Mouse (Mus musculus) brown adipose tissue, adult 24 weeks (tissue): Measurements from ENCODE around the gene Ube2z. TPM values are rescaled to one million over a fixed set of nuclear protein-coding genes. Genes with fewer than 3 reads are reported as not detected.

Source experiments
- H3K27ac ChIP-seq: fragments of 200-500 bp; replicated peaks from 2 replicates; pipeline ENCODE4 v1.5.1; 2012; ENCODE audit warnings: low read depth, mild to moderate bottlenecking, low read length
- H3K4me1 ChIP-seq: fragments of 200-500 bp; 2 replicates; pipeline ENCODE4 v1.6.1; 2012; ENCODE audit warnings: low read length, mixed read lengths; ENCODE audit not compliant: control insufficient read depth, insufficient read depth, insufficient read length
- H3K4me3 ChIP-seq: fragments of 200-500 bp; 2 replicates; pipeline ENCODE4 v1.5.1; 2012; ENCODE audit warnings: low read depth, mild to moderate bottlenecking, low read length, moderate library complexity; ENCODE audit not compliant: insufficient read depth
- polyA plus RNA-seq: library from polyadenylated mRNA; stranded (reverse); fragments of >200 nt; gene quantifications from 2 replicates; pipeline ENCODE4 v1.2.4, GENCODE M21; 2012; ENCODE audit not compliant: missing spikeins, insufficient read depth, insufficient read length

Gene Ube2z
- polyA plus RNA-seq, 1 experiment, result 13.7 TPM

DNA sequence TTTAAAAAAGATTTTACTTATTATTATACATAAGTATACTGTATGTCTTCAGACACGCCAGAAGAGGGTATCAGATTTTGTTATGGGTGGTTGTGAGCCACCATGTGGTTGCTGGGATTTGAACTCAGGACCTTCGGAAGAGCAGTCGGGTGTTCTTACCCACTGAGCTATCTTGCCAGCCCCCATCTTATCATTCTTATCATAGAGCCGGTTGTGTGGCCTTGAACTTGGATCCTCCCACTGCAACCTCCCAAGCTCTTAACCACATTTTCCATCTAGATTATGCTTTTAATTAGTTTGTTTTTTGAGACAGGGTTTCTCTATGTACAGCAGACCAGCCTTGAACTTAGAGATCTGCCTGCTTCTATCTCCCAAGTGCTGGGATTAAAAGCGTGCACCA is 27.7 kb downstream of the Ube2z start:
- Histone ChIP-seq H3K27ac (no peak overlapping the region), H3K4me1 (peaks cover 8% of the 10 kb centered on the region; the same call in 1 of the 2 replicates), H3K4me3 (no peak overlapping the region)

DNA sequence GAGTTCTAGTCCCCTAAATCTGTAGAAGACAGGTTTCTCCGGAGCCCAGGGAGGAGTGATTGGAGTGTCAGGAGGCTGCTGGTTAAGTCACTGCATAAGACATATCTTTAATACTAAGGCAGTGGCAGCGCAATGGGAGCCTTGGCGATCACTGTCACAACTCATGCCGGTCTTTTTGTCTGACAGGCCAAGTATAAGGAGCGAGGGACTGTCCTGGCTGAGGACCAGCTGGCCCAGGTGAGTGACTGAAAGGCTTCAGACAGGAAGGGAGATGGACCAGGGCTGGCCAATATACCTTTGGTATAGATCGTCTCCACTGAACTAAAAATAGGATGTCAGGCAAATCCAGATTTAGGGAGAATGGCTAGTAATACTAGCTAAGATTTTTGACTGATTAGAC is 30.1 kb downstream of the Ube2z start:
- H3K4me1 ChIP-seq, result peaks cover 8% of the 10 kb centered on the region; the same call in 1 of the 2 replicates
- peak overlapping the region; percentile 94 for H3K4me3 ChIP-seq
- no peak overlapping the region for H3K27ac ChIP-seq

DNA sequence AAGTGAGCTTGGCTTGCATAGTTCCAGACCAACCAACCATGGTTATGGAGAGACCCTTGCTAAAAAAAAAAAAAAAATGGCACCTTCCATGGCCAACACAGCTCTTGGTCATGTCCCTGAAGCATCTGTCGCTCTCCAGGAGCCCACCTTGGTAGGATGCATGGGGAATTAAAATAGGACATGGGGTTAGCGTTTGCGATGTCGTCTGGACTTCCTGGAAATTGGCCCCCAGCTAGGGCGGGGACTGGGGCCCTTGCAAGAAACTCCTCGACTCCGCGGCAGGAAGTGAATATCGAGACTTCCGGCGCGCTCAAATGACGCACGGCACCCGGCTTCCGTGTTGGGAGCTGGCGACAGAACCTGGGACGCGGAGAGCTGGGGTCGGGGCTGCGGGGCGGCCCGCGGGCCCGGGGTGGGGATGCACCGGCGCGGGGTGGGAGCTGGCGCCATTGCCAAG is 30.6 kb downstream of the Ube2z start, which contains the start of gene Snf8:
Gene Snf8, plus strand, starts transcription at position 290 of the 457 bp plus-strand sequence.
- Histone ChIP-seq H3K27ac (peak within 1 kb of the TSS; percentile 62; the same call in 1 of the 2 replicates), H3K4me3 (peak within 1 kb of the TSS; percentile 94), H3K4me1 (peaks cover 8% of the 10 kb centered on the region; the same call in 1 of the 2 replicates)

DNA sequence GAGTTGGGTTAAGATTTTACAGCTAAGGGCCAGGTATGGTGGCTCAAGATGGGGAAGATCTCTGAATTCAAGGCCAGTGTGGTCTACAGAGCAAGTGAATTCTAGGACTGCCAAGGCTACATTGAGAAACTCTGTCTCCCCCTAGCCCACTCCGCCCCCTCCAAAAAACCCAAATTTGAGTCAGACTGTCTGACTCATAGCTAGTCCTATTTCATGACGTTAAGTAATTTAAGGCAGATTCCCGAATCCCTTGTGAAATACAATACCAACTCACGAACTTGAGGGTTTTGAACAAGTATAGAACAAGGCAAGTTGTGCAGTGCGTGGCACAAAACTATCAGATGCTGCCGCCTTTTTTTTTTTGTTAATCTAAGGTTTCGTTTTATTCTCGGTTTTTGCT is 31.1 kb downstream of the Ube2z start:
- Histone ChIP-seq H3K4me1 (peaks cover 8% of the 10 kb centered on the region; the same call in 1 of the 2 replicates), H3K27ac (no peak overlapping the region), H3K4me3 (peak overlapping the region; percentile 94)

DNA sequence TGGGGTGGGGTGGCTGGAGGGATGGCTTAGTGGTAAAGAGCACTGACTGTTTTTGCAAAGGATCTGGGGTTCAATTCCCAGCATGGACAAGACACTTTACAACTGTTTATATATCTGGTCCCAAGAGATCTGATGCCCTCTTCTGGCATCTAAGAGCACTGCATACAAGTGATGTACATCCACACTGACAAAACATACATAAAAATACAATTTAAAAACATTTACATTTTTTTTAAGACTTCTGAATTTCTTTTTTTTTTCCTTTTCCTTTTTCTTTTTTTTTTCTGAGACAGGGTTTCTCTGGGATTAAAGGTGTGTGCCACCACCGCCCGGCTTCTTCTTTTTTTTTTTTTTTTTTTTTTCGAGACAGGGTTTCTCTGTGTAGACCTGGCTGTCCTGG is 31.9 kb downstream of the Ube2z start:
- H3K27ac ChIP-seq, result no peak overlapping the region
- H3K4me3 ChIP-seq, result no peak overlapping the region
- H3K4me1 ChIP-seq, result peaks cover 8% of the 10 kb centered on the region; the same call in 1 of the 2 replicates

DNA sequence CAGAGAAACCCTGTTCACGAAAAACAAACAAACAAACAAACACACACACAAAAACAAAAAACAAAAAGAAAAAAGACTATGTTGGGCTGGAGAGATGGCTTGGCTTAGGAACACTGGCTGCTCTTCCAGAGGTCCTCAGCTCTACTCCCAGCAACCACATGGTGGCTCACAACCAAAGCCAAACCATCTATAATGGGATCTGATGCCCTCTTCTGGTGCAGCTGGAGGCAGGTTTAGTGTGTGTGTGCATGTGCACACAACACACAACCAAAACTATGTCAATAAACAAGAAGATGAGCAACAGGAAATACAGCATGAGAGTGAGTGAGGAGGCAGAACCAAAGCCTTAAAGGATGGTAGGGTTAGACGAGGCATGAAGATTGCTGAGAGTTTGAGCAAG is 33.5 kb downstream of the Ube2z start:
- Histone ChIP-seq H3K4me1 (peaks cover 8% of the 10 kb centered on the region; the same call in 1 of the 2 replicates), H3K27ac (no peak overlapping the region), H3K4me3 (no peak overlapping the region)

DNA sequence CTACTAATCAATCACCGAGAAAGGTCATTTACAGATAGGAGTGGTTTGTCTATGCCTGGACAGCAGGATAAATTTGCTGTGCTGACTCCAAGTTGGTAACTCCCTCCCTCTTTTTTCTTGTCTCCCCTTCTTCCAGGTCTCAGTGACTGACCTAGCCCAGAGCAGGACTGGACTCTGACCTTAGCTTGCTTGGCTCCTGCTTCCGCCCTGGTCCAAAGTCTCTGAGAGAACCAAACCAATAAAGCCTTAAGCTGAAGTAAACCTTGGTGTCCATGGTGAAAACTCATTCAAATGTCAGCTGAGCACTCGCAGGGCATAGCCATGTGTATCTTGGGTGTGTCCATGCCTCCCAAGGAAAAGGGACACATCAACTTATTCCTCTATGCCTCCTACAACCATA is 34.6 kb downstream of the Ube2z start:
- H3K27ac ChIP-seq, result no peak overlapping the region
- peaks cover 6% of the 10 kb centered on the region; the same call in 1 of the 2 replicates for H3K4me1 ChIP-seq
- no peak overlapping the region for H3K4me3 ChIP-seq

DNA sequence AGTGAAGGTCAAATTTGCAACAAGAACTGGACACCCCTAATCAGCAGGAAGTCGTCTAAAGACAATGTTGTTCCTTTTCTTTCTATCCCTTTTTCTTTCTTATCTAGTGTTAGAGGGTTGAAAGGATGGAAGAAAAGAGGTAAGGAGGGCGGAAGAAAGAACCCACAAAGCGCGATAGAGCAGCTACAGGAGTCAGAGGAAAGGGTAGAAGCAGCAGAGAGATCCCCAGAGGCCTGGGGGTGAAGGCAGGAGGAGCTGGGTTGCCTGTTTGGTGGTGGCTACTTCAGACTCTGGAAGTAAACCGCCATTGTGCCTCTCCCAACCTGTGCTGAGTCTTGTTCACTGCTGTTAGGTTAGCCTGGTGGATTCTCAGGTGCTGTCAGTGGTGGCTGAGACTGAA is 37.1 kb downstream of the Ube2z start:
- Histone ChIP-seq H3K4me1 (no peaks in the 10 kb centered on the region), H3K27ac (no peak overlapping the region), H3K4me3 (no peak overlapping the region)

DNA sequence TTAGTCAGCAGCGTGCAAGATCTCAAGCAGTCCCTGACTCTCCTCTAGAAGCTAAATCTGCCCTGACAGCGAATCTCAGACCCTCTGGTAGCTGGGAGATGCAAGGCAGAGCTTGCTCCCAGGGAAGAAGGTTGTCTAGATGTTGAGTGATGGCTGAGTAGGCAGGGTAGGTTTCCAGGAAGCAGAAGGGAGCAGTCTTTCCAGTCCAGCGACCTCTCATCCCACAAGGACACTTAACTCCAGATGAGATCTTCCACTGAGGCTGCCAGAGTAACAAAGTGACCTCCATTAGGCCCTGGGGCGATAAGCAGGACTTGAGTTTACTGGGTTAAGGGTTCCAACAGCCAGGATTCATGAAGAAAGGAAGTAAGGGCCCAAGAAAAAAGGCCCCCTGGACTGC is 44.6 kb downstream of the Ube2z start:
- H3K4me1 ChIP-seq, result no peaks in the 10 kb centered on the region
- no peak overlapping the region for H3K27ac ChIP-seq
- H3K4me3 ChIP-seq, result no peak overlapping the region

DNA sequence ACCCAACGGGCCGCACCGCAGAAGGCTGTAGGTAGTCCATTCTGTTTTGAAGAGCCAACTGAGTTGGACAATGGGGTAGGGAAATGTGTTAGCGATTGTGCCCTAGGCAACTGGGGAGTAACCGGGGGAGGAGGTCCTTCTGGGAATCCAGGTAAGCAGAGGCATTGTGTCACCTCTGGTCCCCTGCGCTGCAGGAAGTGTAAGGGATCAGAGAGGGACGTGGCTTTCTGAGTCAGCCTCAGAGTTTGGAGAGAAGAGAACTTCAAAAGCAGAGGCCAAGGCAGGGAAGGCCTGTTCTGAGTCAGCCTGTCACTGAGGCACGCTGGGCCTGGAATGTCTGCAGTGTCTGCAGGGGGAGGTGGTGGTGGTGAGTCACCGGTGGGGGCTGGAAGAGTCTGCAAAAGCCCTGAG is 47.2 kb downstream of the Ube2z start:
- no peak overlapping the region for H3K27ac ChIP-seq

DNA sequence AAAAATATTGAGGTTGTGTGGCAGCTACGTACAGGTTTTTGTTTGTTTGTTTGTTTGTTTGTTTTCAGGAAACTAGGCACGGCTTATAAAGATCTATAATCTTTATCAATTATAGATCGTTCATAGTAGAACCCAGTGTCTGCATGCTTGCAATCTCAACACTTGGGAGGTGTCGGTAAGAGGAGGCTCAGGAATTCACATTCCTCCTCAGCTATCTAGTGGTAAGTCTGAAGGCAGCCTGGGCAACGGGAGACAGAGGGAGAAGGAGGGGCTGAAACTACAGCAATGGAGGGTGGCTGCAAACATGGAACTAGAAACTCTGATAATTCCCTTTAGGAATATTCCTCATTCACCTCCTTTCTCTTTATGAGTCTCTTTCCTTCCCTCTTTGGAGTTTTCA is 49.8 kb downstream of the Ube2z start:
- Histone ChIP-seq H3K4me1 (no peaks in the 10 kb centered on the region), H3K4me3 (no peak overlapping the region), H3K27ac (no peak overlapping the region)

More for the DNA sequence above, 47.2 kb downstream of the Ube2z start:
- Histone ChIP-seq H3K4me1 (no peaks in the 10 kb centered on the region), H3K4me3 (no peak overlapping the region)

DNA sequence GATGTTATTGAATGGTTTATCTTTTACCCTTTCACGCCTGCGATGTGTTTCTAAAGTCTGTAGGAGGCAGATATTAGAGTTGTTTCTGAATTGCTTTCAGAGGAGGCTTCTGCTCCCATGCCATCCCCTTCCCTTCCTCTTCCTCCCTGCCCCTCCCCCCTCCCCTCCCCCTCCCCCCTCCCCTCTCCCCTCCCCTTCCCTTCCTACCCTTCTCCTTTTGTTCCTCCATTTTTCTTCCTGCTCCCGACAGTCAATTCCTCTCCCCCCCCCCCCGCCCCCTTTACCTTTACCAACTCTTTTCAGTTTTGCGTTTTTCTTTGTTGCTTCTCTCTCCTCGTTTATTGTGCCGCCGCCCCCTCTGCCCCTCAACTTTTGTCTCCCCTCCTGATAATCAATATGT is 53.2 kb downstream of the Ube2z start:
- Histone ChIP-seq H3K4me1 (no peaks in the 10 kb centered on the region), H3K4me3 (no peak overlapping the region), H3K27ac (no peak overlapping the region)

DNA sequence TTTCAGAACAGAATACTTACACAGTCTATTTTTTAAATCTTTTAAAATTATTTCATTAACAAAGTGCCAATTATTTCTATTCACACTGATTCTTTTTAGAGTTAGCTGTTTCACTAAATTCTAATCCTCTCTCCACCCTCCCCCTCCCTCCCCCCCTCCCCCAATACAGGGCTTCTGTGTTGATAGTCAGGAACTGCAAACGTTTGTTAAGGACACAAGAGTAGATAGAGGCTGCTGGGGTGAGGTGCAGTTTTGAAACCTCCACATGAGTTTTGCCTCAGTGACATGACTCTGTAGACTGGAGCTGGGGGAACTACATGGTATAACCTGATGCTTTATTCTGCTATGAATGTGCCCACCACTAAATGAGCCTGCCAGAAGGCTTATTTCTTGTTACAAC is 56.4 kb downstream of the Ube2z start:
- Histone ChIP-seq H3K4me3 (no peak overlapping the region), H3K4me1 (no peaks in the 10 kb centered on the region), H3K27ac (no peak overlapping the region)

DNA sequence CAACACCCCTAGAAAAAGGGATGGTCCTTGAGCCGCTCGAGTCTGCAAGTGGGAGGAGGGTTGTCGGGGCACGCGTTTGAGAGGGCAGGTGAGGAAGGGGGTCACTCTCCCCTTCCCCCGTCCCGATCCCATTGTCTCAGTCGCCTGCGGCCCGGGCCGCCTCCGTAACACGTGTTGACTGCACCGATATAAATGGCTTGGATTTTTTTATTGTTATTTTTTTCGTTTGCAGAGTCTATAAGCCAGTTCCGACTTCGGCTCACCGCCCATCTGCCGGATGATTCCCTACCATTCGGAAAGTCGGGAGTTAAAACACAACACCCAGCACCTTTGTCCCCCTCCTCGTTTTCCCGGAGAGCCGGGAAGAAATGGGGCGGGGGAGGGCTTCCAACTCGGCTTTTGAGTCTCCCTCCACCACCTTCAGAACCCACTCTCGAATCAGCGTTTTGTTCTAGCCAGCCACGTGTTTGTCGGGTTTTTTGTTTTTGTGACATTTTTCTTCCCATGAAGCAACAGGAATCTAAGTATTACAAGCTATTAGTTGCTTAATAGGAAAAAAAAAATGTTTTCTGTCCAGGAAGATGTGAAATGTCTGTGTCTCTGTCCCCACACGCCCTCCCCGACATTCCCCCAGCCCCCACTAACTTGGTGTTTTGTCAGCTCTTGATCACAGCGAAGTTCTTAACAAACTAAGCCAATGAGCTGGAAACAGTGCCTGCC is 57.5 kb downstream of the Ube2z start:
- no peaks in the 10 kb centered on the region for H3K4me1 ChIP-seq
- no peak overlapping the region for H3K27ac ChIP-seq
- H3K4me3 ChIP-seq, result peak overlapping the region; percentile 23; the same call in 1 of the 2 replicates

DNA sequence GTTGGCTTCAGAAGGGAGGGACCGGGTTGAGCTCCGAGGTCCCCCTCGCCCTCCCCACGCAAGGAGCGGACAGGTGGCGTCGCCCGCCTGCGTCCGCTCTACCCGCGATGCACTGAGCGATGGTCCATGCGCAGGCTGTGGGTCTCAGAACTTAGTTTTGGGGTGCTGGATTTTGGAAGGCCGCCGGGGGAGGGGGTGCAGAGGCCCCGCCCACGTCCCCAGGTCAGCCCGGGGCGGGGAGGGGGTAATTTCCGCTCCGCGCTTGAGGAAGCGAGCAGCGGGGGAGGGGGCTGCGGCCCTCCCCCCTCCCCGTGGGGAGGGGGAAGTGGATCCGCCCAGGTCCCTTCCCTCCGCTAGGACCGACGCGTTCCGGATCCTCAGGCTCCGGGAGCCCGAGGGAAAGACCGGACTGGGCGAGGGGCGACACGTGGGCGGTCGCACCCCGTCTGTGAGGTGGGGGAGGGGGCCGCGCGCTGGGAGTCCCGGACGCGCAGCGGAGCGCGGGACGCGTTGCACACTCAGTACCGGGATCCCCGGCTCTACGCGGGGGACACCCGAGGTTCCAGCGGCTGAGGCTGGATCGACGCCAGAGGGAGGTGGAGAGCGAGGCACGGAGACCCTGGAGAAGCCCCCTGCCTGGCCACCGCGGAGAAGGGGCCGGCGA is 58.2 kb downstream of the Ube2z start:
- no peaks in the 10 kb centered on the region for H3K4me1 ChIP-seq
- peak overlapping the region; percentile 23; the same call in 1 of the 2 replicates for H3K4me3 ChIP-seq
- no peak overlapping the region for H3K27ac ChIP-seq
